Mouse (Mus musculus): ENCODE measurements around the gene Gm5150. TPM values are rescaled to one million over a fixed set of nuclear protein-coding genes. Genes with fewer than 3 reads are reported as not detected.
"Not testable (repeated sequence)": the region's sequence is repeated elsewhere in the genome, so short reads cannot be mapped to it uniquely, and the experiment has no call there.

Gm5150 gene
- not detected in 2 replicates for total RNA-seq (2012; rRNA removed)
- not detected in 2 replicates for total RNA-seq (2014; rRNA removed)
- polyA plus RNA-seq (2012; ENCODE audit: insufficient read length, low read depth), result not detected in 2 replicates

GRCm38 (mm10) chr3:16006215-16006614 lies at the start of gene Gm5150:
TSS of gene Gm5150 (minus strand) at chr3:16006437.
- Histone ChIP-seq H3K27ac (ENCODE audit: insufficient read depth, low read depth) (no peak within 1 kb of the TSS), H3K4me3 (replicated peaks in 1 of 3; ENCODE audit: low read depth in 2 of 3, low read length in 2 of 3, poor library complexity in 1 of 3) (no peak within 1 kb of the TSS), H3K79me2 (replicated peaks; ENCODE audit: control insufficient read depth, extremely low read depth, insufficient read depth, poor library complexity, severe bottlenecking) (no peaks in the 10 kb centered on the region), H3K4me1 (ENCODE audit: control insufficient read depth in 1 of 2, insufficient read depth in 2 of 2) (peaks cover 0 to 3% of the 10 kb centered on the region in 2 experiments; a peak in 1 of 4 replicates), H3K9me3 (replicated peaks; ENCODE audit: low read length) (no peaks in the 10 kb centered on the region), H3K4me2 (ENCODE audit: insufficient read depth, low read depth, poor library complexity, severe bottlenecking) (no peak within 1 kb of the TSS), H3K9ac (ENCODE audit: insufficient read depth, low read depth) (no peak within 1 kb of the TSS), H3K36me3 (replicated peaks in 1 of 2; ENCODE audit: control insufficient read depth in 1 of 2, insufficient read depth in 1 of 2, low read length in 1 of 2) (no peaks in the 10 kb centered on the region), H3K27me3 (replicated peaks) (no peaks in the 10 kb centered on the region)
- no peak for TF ChIP-seq POLR2A (IDR thresholded peaks at IDR 0.05; ENCODE audit: low read depth, low read length)
- no peak for TF ChIP-seq HCFC1 (IDR thresholded peaks at IDR 0.05; ENCODE audit: low read depth, low read length)
- TF ChIP-seq GABPA (IDR thresholded peaks at IDR 0.05; ENCODE audit: insufficient replicate concordance, low read depth, low read length), result no peak
- TF ChIP-seq TBP (conservative IDR thresholded peaks at IDR 0.05; ENCODE audit: low read depth, low read length), result no peak
- TF ChIP-seq NRF1 (IDR thresholded peaks at IDR 0.05; ENCODE audit: low read depth, low read length), result no peak
- no peak for TF ChIP-seq ETS1 (conservative IDR thresholded peaks at IDR 0.05; ENCODE audit: low read depth, low read length)
- no peak for TF ChIP-seq E2F4 (IDR thresholded peaks at IDR 0.05; ENCODE audit: insufficient replicate concordance, low read depth, low read length)
- TF ChIP-seq MAX (IDR thresholded peaks at IDR 0.05; ENCODE audit: low read length), result no peak
- no peak for TF ChIP-seq SMC3 (IDR thresholded peaks at IDR 0.05; ENCODE audit: low read depth, low read length)
- TF ChIP-seq NELFE (IDR thresholded peaks at IDR 0.05; ENCODE audit: low read depth, low read length), result no peak
- no peak for TF ChIP-seq MEF2A (IDR thresholded peaks at IDR 0.05; ENCODE audit: borderline replicate concordance, low read depth, low read length)
- TF ChIP-seq IRF4 (IDR thresholded peaks at IDR 0.05; ENCODE audit: low read depth, low read length), result no peak
- TF ChIP-seq JUN (IDR thresholded peaks at IDR 0.05; ENCODE audit: insufficient read depth, low read depth, low read length), result no peak
- no peak for TF ChIP-seq MAFK (IDR thresholded peaks at IDR 0.05; ENCODE audit: insufficient replicate concordance, low read length)
- TF ChIP-seq RCOR1 (conservative IDR thresholded peaks at IDR 0.05; ENCODE audit: low read depth, low read length), result no peak
- TF ChIP-seq USF2 (conservative IDR thresholded peaks at IDR 0.05; ENCODE audit: low read depth, low read length), result no peak
- DNase-seq (ENCODE audit: extremely low read depth), result no peak
- dilution Hi-C loops (cut with MboI; ENCODE audit: extremely low pct_ligation_motif_present, extremely low pct_unique_long_range_greater_than_20kb, low sequenced_read_pairs), result no loop called here
- in situ Hi-C loops (cut with MboI; ENCODE audit: low pct_ligation_motif_present, low pct_unique_long_range_greater_than_20kb, low sequenced_read_pairs), result no loop called here

DNA sequence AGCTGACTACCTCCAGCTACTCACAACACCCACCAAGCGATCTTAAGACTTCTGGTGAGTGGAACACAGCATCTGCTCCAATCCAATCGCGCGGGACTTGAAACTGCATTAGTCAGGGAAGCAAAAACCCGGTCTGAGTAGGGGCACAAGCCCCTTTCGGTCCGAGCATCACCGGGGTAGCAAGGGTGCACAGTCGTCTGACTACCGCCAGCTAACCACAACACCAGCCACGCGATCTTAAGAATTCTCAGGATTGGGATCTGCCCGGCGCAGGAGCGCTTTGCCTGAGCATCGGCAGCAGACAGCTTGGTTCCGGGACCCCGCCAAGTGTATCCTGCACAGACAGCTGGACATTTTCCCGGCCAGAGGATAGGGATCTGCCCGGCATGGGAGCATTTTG lies 45.5 kb upstream of the Gm5150 start:
- H3K4me1 ChIP-seq (ENCODE audit: control insufficient read depth in 1 of 2, insufficient read depth in 2 of 2); H3K9me3 ChIP-seq (replicated peaks; ENCODE audit: low read length); H3K79me2 ChIP-seq (replicated peaks; ENCODE audit: control insufficient read depth, extremely low read depth, insufficient read depth, poor library complexity, severe bottlenecking); H3K9ac ChIP-seq (ENCODE audit: insufficient read depth, low read depth); H3K27ac ChIP-seq (ENCODE audit: insufficient read depth, low read depth); H3K4me3 ChIP-seq (replicated peaks in 1 of 3; ENCODE audit: low read depth in 2 of 3, low read length in 2 of 3, poor library complexity in 1 of 3); H3K4me2 ChIP-seq (ENCODE audit: insufficient read depth, low read depth, poor library complexity, severe bottlenecking); DNase-seq (ENCODE audit: extremely low read depth); H3K27me3 ChIP-seq (replicated peaks); dilution Hi-C loops (cut with MboI; ENCODE audit: extremely low pct_ligation_motif_present, extremely low pct_unique_long_range_greater_than_20kb, low sequenced_read_pairs); in situ Hi-C loops (cut with MboI; ENCODE audit: low pct_ligation_motif_present, low pct_unique_long_range_greater_than_20kb, low sequenced_read_pairs); H3K36me3 ChIP-seq (replicated peaks in 1 of 2; ENCODE audit: control insufficient read depth in 1 of 2, insufficient read depth in 1 of 2, low read length in 1 of 2): not testable (repeated sequence)

Data from CH12.LX (cell line).